Mouse (Mus musculus): Measurements from ENCODE around the gene Pstk.

DNA sequence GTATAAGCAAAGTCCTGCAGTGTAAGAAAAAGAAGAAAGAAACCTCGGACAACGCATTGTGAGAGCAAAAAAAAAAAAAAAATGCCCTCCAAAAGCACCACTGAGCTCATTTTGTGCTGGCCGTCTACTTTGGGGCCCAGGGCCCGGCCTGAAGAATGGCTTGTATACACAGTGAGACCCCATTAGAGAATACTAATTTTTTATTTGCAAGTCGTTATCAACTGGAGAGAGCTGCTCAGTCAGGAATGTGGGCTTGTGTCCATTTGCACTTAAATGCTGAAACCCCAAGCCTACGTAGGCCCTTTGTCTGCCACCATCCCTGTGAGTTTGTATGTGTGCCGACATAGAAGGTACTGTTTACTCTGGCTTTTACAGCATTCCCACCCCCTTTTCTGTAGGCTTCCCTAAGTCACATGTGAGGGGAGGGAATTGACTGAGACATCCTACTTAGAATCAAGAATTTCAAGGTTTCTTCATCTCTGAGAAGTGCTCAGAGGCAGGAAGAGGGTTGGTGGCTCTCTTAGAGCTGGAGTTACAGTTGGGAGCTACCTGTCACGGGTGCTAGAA lies 33.4 kb upstream of the Pstk start:
- no peak for TF ChIP-seq CTCF (IDR thresholded peaks at IDR 0.05; ENCODE audit: borderline replicate concordance, insufficient read depth, low read depth, low read length)
- TF ChIP-seq POLR2A (IDR thresholded peaks at IDR 0.05; ENCODE audit: borderline replicate concordance, insufficient read depth, low read length) = no peak
